Mouse (Mus musculus): ENCODE measurements at regions not wholly inside any gene's neighbourhood (a gene's known extent, or its start where the extent isn't known, plus 50 kb on each side); places are given as distances from the start of the nearest gene placed in this dataset.

GRCm38 (mm10) chr9:32815473-32815872 is 179.5 kb downstream of the Ets1 start:
- intact Hi-C loops (cut with DNase I) = no loop called here
- DNase-seq = no peak

DNA sequence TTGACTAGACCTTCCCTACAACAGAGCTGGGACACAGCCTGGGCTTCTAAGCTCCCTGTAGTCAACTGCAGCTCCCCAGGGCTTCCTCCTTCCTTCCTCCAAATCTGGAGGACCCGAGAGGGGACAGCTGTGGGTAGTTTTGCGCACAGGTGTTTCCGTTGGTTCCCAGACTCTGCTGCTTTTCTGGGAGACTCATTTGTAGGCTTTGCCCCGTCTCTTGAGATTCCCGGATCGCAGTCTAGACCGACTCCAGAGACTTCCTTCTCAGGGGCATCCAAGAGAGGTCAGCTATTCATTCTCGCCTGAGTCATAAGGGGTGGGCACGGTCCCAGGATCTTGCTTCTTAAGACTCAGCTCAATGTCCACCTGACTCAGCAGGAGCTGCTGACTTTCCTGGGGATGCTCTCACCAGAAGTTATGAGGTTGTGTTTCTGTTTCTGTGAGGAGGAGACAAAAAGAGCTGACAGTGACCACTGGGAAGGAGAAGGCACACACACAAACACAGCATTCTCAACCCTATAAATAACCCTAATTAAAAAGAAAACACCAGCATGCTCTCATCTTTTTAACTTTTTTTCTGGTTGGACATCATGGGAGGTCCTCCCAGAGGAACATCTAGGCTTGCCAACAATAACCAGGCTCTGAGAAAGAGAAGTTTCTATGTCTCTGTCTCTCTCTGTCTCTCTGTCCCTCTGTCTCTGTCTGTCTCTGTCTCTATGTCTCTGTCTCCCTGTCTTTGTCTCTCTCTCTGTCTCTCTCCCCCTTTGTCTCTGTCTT is 180.8 kb downstream of the Ets1 start:
- intact Hi-C loops (cut with DNase I) = no loop called here

DNA sequence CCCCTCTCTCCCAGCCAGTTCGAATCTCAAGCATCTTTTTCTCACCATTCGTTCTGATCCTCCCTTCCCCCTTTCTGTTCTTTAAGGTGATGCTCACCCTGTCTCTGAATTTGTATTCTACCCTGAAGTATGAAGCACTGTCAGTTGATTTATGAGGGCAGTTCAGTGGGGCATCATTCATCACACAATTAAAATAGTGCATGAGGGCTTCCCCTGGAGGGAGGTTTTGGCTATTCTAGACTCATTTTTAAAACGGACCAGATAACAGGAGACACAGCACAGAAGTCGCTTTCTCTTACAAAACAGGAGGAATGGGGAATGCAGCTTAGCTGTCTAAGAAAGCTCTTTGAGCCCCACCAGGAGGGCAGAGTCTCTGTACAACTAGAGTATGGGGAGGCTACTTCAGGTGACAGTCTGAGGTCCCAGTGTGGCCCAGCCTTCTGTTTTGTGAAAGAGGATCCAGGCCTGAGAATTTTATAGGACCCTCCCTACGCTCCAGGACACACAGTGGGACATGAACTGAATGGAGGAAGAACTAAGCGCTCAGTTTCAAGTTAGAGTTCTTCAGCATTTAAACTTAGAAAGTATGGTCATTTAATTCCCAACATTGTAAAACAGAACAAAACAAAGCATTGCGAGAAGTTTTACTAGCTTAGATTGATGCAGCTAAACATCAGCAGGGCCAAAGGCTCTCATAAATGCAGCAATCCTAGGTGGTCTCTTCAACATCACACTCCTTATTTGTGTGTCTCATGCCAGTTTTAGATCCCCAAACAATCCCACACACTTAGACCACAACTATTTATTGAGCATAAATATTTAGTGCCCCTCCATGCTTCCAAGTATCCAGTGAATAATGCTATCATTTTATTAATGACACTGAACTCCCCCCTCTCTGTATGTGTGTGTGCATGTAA is 181.7 kb downstream of the Ets1 start:
- DNase-seq = no peak
- intact Hi-C loops (cut with DNase I) = no loop called here

More for the DNA sequence above, 180.8 kb downstream of the Ets1 start:
- no peak for DNase-seq

DNA sequence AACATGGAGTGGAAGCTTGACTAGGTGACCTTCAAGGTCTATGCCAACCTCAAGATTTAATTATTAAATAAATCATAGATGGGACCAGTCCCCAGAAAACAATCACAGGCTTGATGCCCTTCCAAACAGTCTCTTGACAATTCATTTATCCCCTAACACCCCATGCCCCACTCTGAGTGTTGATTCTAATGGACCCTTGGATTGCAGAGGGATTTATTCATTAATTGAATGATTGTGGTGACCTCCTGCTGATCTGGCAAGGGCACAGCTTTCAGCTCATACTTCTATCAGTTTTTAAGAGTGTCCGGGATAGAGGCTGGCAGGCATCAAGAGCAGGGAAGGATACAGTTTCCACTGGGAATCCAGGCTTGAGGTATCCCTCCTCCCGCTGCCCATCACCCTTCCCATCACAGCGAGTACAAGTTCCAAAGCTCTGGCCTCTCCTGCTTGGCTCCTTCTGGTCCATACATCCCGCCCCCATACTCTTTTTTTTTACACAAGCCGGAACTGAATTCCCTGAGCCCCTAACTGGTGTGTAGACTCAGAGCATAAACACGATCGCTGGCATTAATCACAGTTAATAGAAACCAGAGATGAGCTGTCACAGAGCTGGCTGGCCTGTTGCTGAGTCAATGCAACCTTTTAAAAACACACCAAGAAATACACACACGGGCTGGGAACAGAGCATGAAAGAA is 187.6 kb downstream of the Ets1 start:
- intact Hi-C loops (cut with DNase I) = no loop called here
- no peak for DNase-seq

DNA sequence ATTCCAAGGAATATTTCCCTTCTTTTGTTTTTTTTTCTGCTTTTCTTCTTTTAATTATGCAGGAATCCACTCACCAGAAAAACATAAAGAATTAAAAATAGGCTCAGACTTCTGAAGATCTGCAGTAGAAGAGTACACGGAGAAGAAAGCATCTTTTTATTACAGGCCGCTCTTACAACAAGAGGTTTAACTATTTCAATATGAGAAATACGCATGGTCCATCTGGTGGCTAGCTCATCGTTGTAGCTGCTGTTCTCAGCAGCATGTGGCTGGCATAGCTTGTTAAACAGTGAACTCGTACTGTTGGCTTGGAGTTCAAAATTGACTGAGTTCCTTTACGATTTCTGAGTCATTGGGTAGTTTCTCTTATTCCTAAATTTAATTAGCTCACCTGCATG is 188.1 kb downstream of the Ets1 start:
- intact Hi-C loops (cut with DNase I) = no loop called here
- DNase-seq = no peak

DNA sequence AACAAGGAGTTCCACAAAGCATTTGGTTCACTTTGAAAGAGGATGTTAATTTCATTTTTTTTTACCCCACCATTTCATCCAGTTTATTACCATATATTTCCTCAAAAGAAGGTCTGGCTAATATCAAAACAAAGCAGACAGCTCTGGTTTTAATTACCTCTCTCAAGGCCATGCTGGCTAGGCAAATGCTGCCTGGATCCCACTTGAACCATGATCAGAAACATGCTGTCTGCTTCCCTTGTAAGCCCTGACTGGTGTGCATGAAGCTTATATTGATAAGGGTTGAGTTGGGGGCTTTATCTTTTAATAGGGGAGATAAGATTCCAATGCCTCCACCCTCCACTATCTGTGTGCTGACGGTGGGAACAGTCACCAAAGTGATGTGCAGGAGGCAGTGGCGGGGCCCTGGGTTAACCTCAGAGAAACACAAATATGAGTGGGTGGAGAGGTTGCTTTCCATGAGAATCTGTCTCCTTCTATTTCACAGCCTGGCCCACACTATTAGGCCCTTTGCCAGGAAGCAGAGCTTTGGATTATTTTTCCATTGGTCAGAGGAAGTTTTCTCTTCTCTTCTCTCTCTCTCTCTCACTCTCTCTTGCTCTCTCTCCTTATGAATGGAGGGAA is 194.4 kb downstream of the Ets1 start:
- intact Hi-C loops (cut with DNase I) = no loop called here
- DNase-seq = no peak

- intact Hi-C loops (cut with DNase I) = no loop called here
- DNase-seq = no peak
Observed at GRCm38 (mm10) chr9:32833373-32833772, 197.4 kb downstream of the Ets1 start.

GRCm38 (mm10) chr9:32834751-32835625 is 199.0 kb downstream of the Ets1 start:
- DNase-seq = no peak
- intact Hi-C loops (cut with DNase I) = no loop called here

DNA sequence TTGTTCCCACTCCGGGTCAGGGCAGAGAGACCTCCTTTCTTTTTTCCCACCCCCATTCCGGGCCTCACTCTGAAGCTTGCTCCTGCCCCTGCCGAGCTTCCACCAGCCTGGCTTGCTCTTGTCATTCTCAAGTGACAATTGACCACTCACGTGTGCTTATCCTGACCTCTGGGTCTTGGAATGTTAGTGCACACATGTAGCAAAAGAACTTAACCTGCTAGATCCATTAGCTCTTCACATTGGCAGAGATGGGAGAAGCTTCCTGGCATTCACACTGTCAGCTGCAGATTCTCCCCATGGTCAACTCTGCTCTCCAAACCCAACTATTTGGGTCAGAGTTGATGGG is 199.6 kb downstream of the Ets1 start:
- no peak for DNase-seq
- intact Hi-C loops (cut with DNase I) = no loop called here

GRCm38 (mm10) chr9:32836371-32836770 is 200.3 kb downstream of the Ets1 start:
- DNase-seq = no peak
- intact Hi-C loops (cut with DNase I) = no loop called here

DNA sequence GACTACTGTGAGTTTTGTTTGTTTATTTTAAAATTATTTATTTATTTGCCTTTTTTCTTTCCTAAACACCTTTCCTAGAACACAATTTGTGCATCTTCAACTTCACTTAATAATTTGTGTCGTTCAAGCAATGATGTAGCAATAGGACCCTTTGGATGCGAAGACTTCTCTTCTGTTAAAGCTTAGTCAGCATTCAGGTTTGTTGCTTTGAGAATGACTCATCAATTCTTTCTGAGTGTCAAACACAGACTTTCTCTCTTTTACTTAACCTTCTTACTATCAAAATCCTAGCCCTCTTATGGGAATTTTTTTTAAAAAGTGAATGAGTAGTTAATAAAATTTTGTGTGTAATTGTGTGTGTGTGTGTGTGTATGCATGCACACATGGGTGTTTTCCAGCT is 211.3 kb downstream of the Ets1 start:
- DNase-seq = no peak
- intact Hi-C loops (cut with DNase I) = no loop called here

- intact Hi-C loops (cut with DNase I) = no loop called here
- DNase-seq = no peak
Observed at GRCm38 (mm10) chr9:32852282-32852681, 216.3 kb downstream of the Ets1 start.

- intact Hi-C loops (cut with DNase I) = no loop called here
- no peak for DNase-seq
Observed at GRCm38 (mm10) chr9:32863286-32863685, 227.3 kb downstream of the Ets1 start.

GRCm38 (mm10) chr9:32868936-32869335 is 232.9 kb downstream of the Ets1 start:
- intact Hi-C loops (cut with DNase I) = no loop called here
- DNase-seq = no peak

GRCm38 (mm10) chr9:32874306-32874875 is 238.4 kb downstream of the Ets1 start:
- intact Hi-C loops (cut with DNase I) = no loop called here
- DNase-seq = no peak

GRCm38 (mm10) chr9:32882819-32883587 is 247.0 kb downstream of the Ets1 start:
- intact Hi-C loops (cut with DNase I) = no loop called here
- no peak for DNase-seq

- intact Hi-C loops (cut with DNase I) = no loop called here
- no peak for DNase-seq
Observed at GRCm38 (mm10) chr9:32886008-32886650, 250.1 kb downstream of the Ets1 start.

DNA sequence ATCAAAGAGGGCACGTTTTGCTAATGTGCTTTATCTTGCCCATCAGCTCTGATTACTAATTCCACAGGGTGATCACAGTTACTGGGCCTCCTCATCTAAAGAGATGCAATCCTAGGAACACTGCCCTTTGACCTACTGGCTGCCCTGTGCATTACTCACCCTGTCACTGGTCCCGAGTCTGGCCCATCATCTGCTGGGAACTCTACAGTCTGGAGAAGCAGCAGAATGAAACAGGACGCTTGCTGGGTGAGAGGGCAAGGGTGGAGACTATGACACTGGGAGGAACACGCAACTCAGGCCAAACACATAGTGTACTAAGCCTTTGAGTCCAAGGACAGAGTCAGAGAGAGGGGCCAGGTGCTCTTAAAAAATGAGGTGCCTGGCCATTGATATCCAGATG is 263.8 kb downstream of the Ets1 start:
- no peak for DNase-seq
- intact Hi-C loops (cut with DNase I) = no loop called here

Measured in left cerebral cortex, postnatal 4 days (tissue).